Mouse (Mus musculus): ENCODE measurements around the gene Slc8a3. TPM values are rescaled to one million over a fixed set of nuclear protein-coding genes. Genes with fewer than 3 reads are reported as not detected.

The Slc8a3 gene
- polyA plus RNA-seq, 1 experiment, result 0.01 TPM

DNA sequence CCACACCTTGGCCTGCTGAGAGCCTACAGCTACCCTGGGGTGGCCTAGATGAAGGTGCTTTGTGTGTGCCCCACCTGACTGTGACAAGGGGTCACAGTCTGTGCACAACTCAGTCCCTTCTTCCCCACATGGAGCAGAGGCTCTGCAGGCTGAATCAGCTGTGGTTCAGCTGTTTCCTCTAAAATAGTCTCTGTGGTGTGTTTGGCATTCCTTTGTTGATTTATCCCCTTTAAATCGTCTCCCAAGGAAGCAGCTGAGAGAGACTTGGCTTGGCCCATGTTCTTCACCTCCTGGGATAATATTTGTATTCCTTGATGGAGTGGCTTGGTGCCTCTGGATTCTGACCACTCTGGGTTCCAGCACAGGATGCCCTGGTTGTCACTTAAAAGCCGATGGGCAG lies 180.9 kb downstream of the Slc8a3 start:
- no peak overlapping the region for H3K4me3 ChIP-seq (ENCODE audit: insufficient read depth, poor library complexity, severe bottlenecking)
- no peaks in the 10 kb centered on the region for H3K79me3 ChIP-seq (ENCODE audit: low read depth)
- H3K79me2 ChIP-seq (ENCODE audit: control insufficient read depth, insufficient read depth), result no peaks in the 10 kb centered on the region
- no peaks in the 10 kb centered on the region for H3K36me3 ChIP-seq (ENCODE audit: control insufficient read depth, insufficient read depth)
- H3K27me3 ChIP-seq (ENCODE audit: control insufficient read depth, insufficient read depth, insufficient read length), result no peaks in the 10 kb centered on the region
- H3ac ChIP-seq (ENCODE audit: control insufficient read depth, insufficient read length, low read depth), result no peak overlapping the region
- TF ChIP-seq MYOD1 (IDR thresholded peaks at IDR 0.05; ENCODE audit: control insufficient read depth, insufficient read length, low read depth), result peak; percentile 55
- TF ChIP-seq CTCF (IDR thresholded peaks at IDR 0.05; ENCODE audit: control insufficient read depth, insufficient read depth, insufficient read length), result no peak

DNA sequence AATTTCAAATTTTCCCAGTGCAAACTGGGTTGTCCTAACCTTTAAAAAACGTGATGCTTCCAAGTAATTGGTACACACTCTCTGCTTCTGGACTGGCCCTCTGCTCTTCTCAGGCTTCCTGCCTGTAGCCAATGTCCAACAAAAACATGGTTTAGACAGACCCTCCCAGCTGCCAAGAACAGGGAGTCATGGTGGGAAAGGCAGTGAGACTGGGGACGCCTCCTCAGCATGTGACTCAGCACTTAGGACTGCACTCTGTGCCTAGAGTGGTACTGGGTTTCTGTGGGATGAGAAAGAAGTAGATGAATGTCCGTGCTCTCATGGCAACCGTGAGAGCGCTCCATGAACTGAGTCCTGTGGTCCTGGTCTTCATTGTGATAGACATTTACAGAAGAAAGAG lies 182.1 kb downstream of the Slc8a3 start:
- TF ChIP-seq MYOD1 (IDR thresholded peaks at IDR 0.05; ENCODE audit: control insufficient read depth, insufficient read length, low read depth), result peak; percentile 25
- no peak for TF ChIP-seq CTCF (IDR thresholded peaks at IDR 0.05; ENCODE audit: control insufficient read depth, insufficient read depth, insufficient read length)
- no peak for TF ChIP-seq FOSL1 (IDR thresholded peaks at IDR 0.05; ENCODE audit: insufficient read depth, low read length, poor library complexity, severe bottlenecking)
- TF ChIP-seq MAX (IDR thresholded peaks at IDR 0.05), result no peak
- no peak for TF ChIP-seq CEBPB (IDR thresholded peaks at IDR 0.05; ENCODE audit: low read depth)
- TF ChIP-seq USF1 (IDR thresholded peaks at IDR 0.05; ENCODE audit: low read depth), result peak; percentile 64
- no peak for TF ChIP-seq MYOG (IDR thresholded peaks at IDR 0.05; ENCODE audit: control insufficient read depth, extremely low read depth, insufficient read length)
- H3K36me3 ChIP-seq (ENCODE audit: control insufficient read depth, insufficient read depth), result no peaks in the 10 kb centered on the region
- no peak overlapping the region for H3K4me3 ChIP-seq (ENCODE audit: insufficient read depth, poor library complexity, severe bottlenecking)
- no peaks in the 10 kb centered on the region for H3K27me3 ChIP-seq (ENCODE audit: control insufficient read depth, insufficient read depth, insufficient read length)
- no peaks in the 10 kb centered on the region for H3K79me3 ChIP-seq (ENCODE audit: low read depth)
- no peak overlapping the region for H3ac ChIP-seq (ENCODE audit: control insufficient read depth, insufficient read length, low read depth)
- H3K79me2 ChIP-seq (ENCODE audit: control insufficient read depth, insufficient read depth), result no peaks in the 10 kb centered on the region

DNA sequence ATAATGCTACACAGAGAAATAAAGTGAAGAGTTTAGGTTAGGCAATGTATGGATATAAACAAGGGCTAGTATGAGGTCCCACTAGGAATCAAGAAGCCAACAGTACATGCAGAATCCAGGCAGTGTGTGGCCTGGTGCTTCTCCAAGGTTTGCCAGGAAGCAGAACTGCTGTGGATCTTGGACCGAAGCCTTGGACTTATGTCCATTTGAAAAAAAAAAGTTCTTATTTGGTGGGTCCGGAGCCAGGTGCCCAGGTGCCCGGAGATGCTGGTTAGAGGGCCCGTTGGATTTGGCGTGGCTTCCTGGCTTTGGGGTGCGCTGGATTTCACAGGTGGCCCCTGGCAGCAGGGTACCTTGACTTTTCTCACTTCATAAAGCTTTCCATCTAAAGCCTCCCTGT lies 185.0 kb downstream of the Slc8a3 start:
- Histone ChIP-seq H3K27me3 (ENCODE audit: control insufficient read depth, insufficient read depth, insufficient read length) (no peaks in the 10 kb centered on the region), H3K79me2 (ENCODE audit: control insufficient read depth, insufficient read depth) (no peaks in the 10 kb centered on the region), H3K4me3 (ENCODE audit: insufficient read depth, poor library complexity, severe bottlenecking) (no peak overlapping the region), H3K36me3 (ENCODE audit: control insufficient read depth, insufficient read depth) (no peaks in the 10 kb centered on the region), H3ac (ENCODE audit: control insufficient read depth, insufficient read length, low read depth) (no peak overlapping the region), H3K79me3 (ENCODE audit: low read depth) (no peaks in the 10 kb centered on the region)
- no peak for TF ChIP-seq CEBPB (IDR thresholded peaks at IDR 0.05; ENCODE audit: low read depth)

Small RNA genes within 50 kb of the gene (microRNA-seq; reads per million reads assigned to microRNA genes)
- gene Mir3067 (ENCODE audit: borderline microRNAs expressed), result not detected

Other genes starting within 250 kb of the Slc8a3 start
- gene Gm4787, start 46.3 kb upstream of the Slc8a3 start, polyA plus RNA-seq (2012; fragmentation: generic; extraction: Trizol), result 0.08 TPM
- gene Adam4, start 88.8 kb upstream of the Slc8a3 start, polyA plus RNA-seq (2012; fragmentation: generic; extraction: Trizol), result 0.22 TPM
- 88.4 TPM for gene Cox16, start 151.9 kb upstream of the Slc8a3 start, polyA plus RNA-seq (2012; fragmentation: generic; extraction: Trizol)
- gene Gm20498, start 199.7 kb upstream of the Slc8a3 start, polyA plus RNA-seq (2012; fragmentation: generic; extraction: Trizol), result 30.2 TPM
- gene Synj2bp, start 199.7 kb upstream of the Slc8a3 start, polyA plus RNA-seq (2012; fragmentation: generic; extraction: Trizol), result 9.2 TPM
- 0.04 TPM for gene Adam21, start 235.3 kb upstream of the Slc8a3 start, polyA plus RNA-seq (2012; fragmentation: generic; extraction: Trizol)

All from C2C12 (cell line).